Mouse (Mus musculus) inflammation-experienced regulatory T-cells, adult 6 months (primary cell): ENCODE measurements around the gene Ulk4. TPM values are rescaled to one million over a fixed set of nuclear protein-coding genes. Genes with fewer than 3 reads are reported as not detected.
"Not testable (repeated sequence)": the region's sequence is repeated elsewhere in the genome, so short reads cannot be mapped to it uniquely, and the experiment has no call there.

Source experiments
- ATAC-seq: one replicate; pipeline ENCODE4 v1.8.0; 2017
- polyA plus RNA-seq, 3 experiments: library from polyadenylated mRNA; unstranded; fragments of 100-300 nt; shearing (Covaris generic); gene quantifications; one replicate each; pipeline ENCODE4 v1.2.1; 2017

Ulk4 gene
- polyA plus RNA-seq, 3 experiments from 2014 or later = 1.6 to 3.8 TPM; not detected in 1

GRCm38 (mm10) chr9:121250854-121251253 lies 26.1 kb downstream of the Ulk4 start:
- ATAC-seq = no peak

GRCm38 (mm10) chr9:121249805-121250204 lies 27.2 kb downstream of the Ulk4 start:
- no peak for ATAC-seq

GRCm38 (mm10) chr9:121247956-121248775 lies 28.8 kb downstream of the Ulk4 start:
- no peak for ATAC-seq

GRCm38 (mm10) chr9:121247047-121247446 lies 29.9 kb downstream of the Ulk4 start:
- ATAC-seq = no peak

- no peak for ATAC-seq
Measured at GRCm38 (mm10) chr9:121242331-121242730, 34.7 kb downstream of the Ulk4 start.

GRCm38 (mm10) chr9:121241806-121242205 lies 35.2 kb downstream of the Ulk4 start:
- ATAC-seq = no peak

- no peak for ATAC-seq
Measured at GRCm38 (mm10) chr9:121241366-121241765, 35.6 kb downstream of the Ulk4 start.

- not testable (repeated sequence) for ATAC-seq
Measured at GRCm38 (mm10) chr9:121240242-121240641, 36.8 kb downstream of the Ulk4 start.

GRCm38 (mm10) chr9:121239571-121239970 lies 37.4 kb downstream of the Ulk4 start:
- no peak for ATAC-seq

- no peak for ATAC-seq
Measured at GRCm38 (mm10) chr9:121218636-121219035, 58.4 kb downstream of the Ulk4 start.

GRCm38 (mm10) chr9:121218230-121218629 lies 58.8 kb downstream of the Ulk4 start:
- ATAC-seq = no peak

GRCm38 (mm10) chr9:121217742-121218141 lies 59.3 kb downstream of the Ulk4 start:
- no peak for ATAC-seq

GRCm38 (mm10) chr9:121216536-121217320 lies 60.3 kb downstream of the Ulk4 start:
- no peak for ATAC-seq

GRCm38 (mm10) chr9:121215349-121216000 lies 61.5 kb downstream of the Ulk4 start:
- no peak for ATAC-seq

GRCm38 (mm10) chr9:121212322-121212721 lies 64.7 kb downstream of the Ulk4 start:
- ATAC-seq = no peak

GRCm38 (mm10) chr9:121205046-121205445 lies 72.0 kb downstream of the Ulk4 start:
- no peak for ATAC-seq

- ATAC-seq = no peak
Measured at GRCm38 (mm10) chr9:121204149-121204800, 72.7 kb downstream of the Ulk4 start.

GRCm38 (mm10) chr9:121203686-121204085 lies 73.3 kb downstream of the Ulk4 start:
- no peak for ATAC-seq

GRCm38 (mm10) chr9:121199146-121199685 lies 77.8 kb downstream of the Ulk4 start:
- ATAC-seq = not testable (repeated sequence)

GRCm38 (mm10) chr9:121196473-121196872 lies 80.5 kb downstream of the Ulk4 start:
- no peak for ATAC-seq

- ATAC-seq = no peak
Measured at GRCm38 (mm10) chr9:121195106-121195505, 81.9 kb downstream of the Ulk4 start.
